Mouse (Mus musculus) lung, adult 2 months (tissue): ENCODE results near the gene Nolc1.

ENCODE experiments used
- CTCF ChIP-seq: fragments of 200-500 bp; IDR thresholded peaks from 2 replicates; pipeline ENCODE4 v1.5.1; 2011; ENCODE audit warnings: mild to moderate bottlenecking, low read length, control low read depth; ENCODE audit not compliant: insufficient read depth
- POLR2A ChIP-seq: fragments of 200-500 bp; IDR thresholded peaks from 2 replicates; pipeline ENCODE4 v1.6.1; 2011; ENCODE audit warnings: low read depth, mild to moderate bottlenecking, control low read depth, low read length, borderline replicate concordance; ENCODE audit errors: extremely low read depth

DNA sequence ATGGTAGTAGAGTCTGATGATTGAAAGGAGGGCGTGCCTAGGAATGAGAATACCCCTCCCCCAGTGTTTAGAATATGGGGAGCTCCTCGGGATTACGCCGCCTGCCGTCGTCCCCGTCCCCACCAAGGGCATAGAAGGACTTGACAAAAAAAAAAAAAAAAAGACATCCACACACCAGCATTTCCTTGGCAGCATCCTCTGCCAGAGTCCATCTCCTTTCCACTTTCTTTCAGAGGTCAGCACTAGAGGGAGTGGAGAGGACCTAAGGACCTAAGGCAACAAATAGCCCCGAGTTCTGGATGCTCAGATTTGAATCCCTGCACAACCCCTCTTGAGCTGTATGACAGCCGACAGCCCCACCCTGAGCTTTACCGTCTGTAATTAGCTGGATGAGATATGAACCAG is 29.0 kb upstream of the Nolc1 start:
- TF ChIP-seq POLR2A (no peak), CTCF (no peak)
